Mouse (Mus musculus) cortical plate, adult 2 months (tissue): Measurements from ENCODE around the gene Vars2.

Experiments
- CTCF ChIP-seq: fragments of 200-500 bp; IDR thresholded peaks from 2 replicates; pipeline ENCODE4 v1.5.1; 2011; ENCODE audit warnings: mild to moderate bottlenecking, control low read depth, low read length; ENCODE audit not compliant: insufficient read depth; ENCODE audit errors: extremely low read depth
- POLR2A ChIP-seq: fragments of 200-500 bp; IDR thresholded peaks from 2 replicates; pipeline ENCODE4 v1.6.1; 2011; ENCODE audit warnings: mild to moderate bottlenecking, low read length, control low read depth; ENCODE audit not compliant: insufficient read depth; ENCODE audit errors: extremely low read depth

DNA sequence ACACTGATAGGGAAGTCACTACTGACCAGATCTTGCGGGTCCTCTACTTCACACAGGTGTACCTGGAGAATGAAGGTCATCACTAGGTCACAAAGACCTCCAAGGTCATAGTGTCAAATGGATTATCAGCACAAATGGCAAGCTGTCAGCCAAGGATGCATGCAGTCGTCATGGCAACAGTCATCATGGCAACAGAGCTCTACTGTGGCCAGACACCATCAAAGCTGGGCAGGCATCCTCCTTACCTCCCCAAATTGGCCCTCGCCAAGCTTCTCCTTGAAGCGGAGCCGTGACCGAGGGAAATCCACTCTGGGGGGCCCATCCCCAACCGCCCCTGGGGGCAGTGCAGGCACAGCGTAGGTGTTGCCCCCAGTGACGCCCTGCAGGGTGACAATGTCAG, 17.7 kb upstream of the Vars2 start:
- TF ChIP-seq CTCF, result no peak
- no peak for TF ChIP-seq POLR2A
